ENCODE assay signal across 9 mouse cellular contexts in genomic region chr2:33781655-33782400, GRCm38 (mm10).
DNase-seq lines count a peak whose midpoint lies in the region; ATAC-seq and TF ChIP-seq lines count a peak whose summit lies in the region.
"Had no signal": no experiment of that assay in that cellular context is flagged by ENCODE, and none has a peak within 500 bp of the region (broad histone marks: within the 10 kb centered on the region; RNA-seq: fewer than 3 reads in every experiment).

No protein-coding gene starts in this region.

- TF ChIP-seq POLR2A in limb, embryonic 14.5 days (IDR thresholded peaks at IDR 0.05; ENCODE audit: borderline replicate concordance, extremely low read depth, insufficient read depth, insufficient read length): no peak

- peaks cover 17% of the 10 kb centered on the region for H3K4me1 ChIP-seq in embryonic facial prominence, embryonic 15.5 days
- peaks cover 18% of the 10 kb centered on the region; the same call in 1 of the 2 replicates for H3K4me1 ChIP-seq in limb, embryonic 14.5 days (ENCODE audit: control insufficient read depth, insufficient read depth, low read length)
- peaks cover 44% of the 10 kb centered on the region for H3K4me1 ChIP-seq in neural tube, embryonic 13.5 days (replicated peaks)

- H3K9me3 ChIP-seq in embryonic facial prominence, embryonic 15.5 days (replicated peaks): peaks cover 20% of the 10 kb centered on the region
- peaks cover 20% of the 10 kb centered on the region for H3K9me3 ChIP-seq in limb, embryonic 14.5 days (ENCODE audit: control insufficient read depth, low read length)
- H3K9me3 ChIP-seq in neural tube, embryonic 13.5 days: peaks cover 5% of the 10 kb centered on the region; the same call in 1 of the 2 replicates

- H3K27me3 ChIP-seq in embryonic facial prominence, embryonic 15.5 days: no peaks in the 10 kb centered on the region
- H3K27me3 ChIP-seq in limb, embryonic 14.5 days (ENCODE audit: control insufficient read depth, insufficient read depth, low read length): no peaks in the 10 kb centered on the region
- H3K27me3 ChIP-seq in neural tube, embryonic 13.5 days: no peaks in the 10 kb centered on the region

- H3K4me3 ChIP-seq in embryonic facial prominence, embryonic 15.5 days (replicated peaks): no peak overlapping the region
- no peak overlapping the region for H3K4me3 ChIP-seq in limb, embryonic 14.5 days (replicated peaks; ENCODE audit: low read length)
- H3K4me3 ChIP-seq in neural tube, embryonic 13.5 days: no peak overlapping the region

- peak; percentile 88 for DNase-seq in embryo, embryonic 10.5 days (ENCODE audit: low spot score)
- peak; percentile 56 for DNase-seq in limb, embryonic 14.5 days (ENCODE audit: low spot score)
- DNase-seq in spleen, adult 12 weeks (ENCODE audit: low spot score): no peak
- no peak for DNase-seq in gastrocnemius, postnatal 14 days
- no peak for DNase-seq in left cerebral cortex, adult 18-20 months (ENCODE audit: low spot score in 2 of 2)
- DNase-seq: layer of hippocampus, postnatal 36 days; thymus, postnatal 36 days had no signal

- peaks cover 30% of the 10 kb centered on the region for H3K36me3 ChIP-seq in embryonic facial prominence, embryonic 15.5 days
- H3K36me3 ChIP-seq in limb, embryonic 14.5 days (ENCODE audit: control insufficient read depth, insufficient read depth, low read length): peaks cover 26% of the 10 kb centered on the region
- H3K36me3 ChIP-seq in neural tube, embryonic 13.5 days: peaks cover 31% of the 10 kb centered on the region

- no peak overlapping the region for H3K4me2 ChIP-seq in embryonic facial prominence, embryonic 15.5 days (replicated peaks)
- H3K4me2 ChIP-seq in limb, embryonic 14.5 days (replicated peaks; ENCODE audit: low read depth, low read length, severe bottlenecking): no peak overlapping the region
- H3K4me2 ChIP-seq in neural tube, embryonic 13.5 days: 0 out of 2 replicates have a peak overlapping the region, but pooled peaks have one; percentile 2

- 0 out of 2 replicates have a peak overlapping the region, but pooled peaks have one; percentile 28 for H3K27ac ChIP-seq in embryonic facial prominence, embryonic 15.5 days (replicated peaks)
- no peak overlapping the region for H3K27ac ChIP-seq in limb, embryonic 14.5 days (replicated peaks; ENCODE audit: low read depth, low read length)
- peak overlapping the region; percentile 46 for H3K27ac ChIP-seq in neural tube, embryonic 13.5 days (replicated peaks)

- ATAC-seq in embryonic facial prominence, embryonic 15.5 days (ENCODE audit: insufficient number of reproducible peaks, low FRiP score, low TSS enrichment, low read depth): no peak
- 0 out of 2 replicates have a peak, but pooled peaks have one; percentile 28 for ATAC-seq in limb, embryonic 14.5 days (ENCODE audit: low FRiP score, low read depth)
- no peak for ATAC-seq in neural tube, embryonic 13.5 days (ENCODE audit: low read depth)

- 47% methylated on average over 11 of the region's 11 CpGs for WGBS in embryonic facial prominence, embryonic 15.5 days
- 41% methylated on average over 11 of the region's 11 CpGs for WGBS in limb, embryonic 14.5 days
- WGBS in neural tube, embryonic 13.5 days: 24% methylated on average over 11 of the region's 11 CpGs

- intact Hi-C loops in gastrocnemius, postnatal 14 days (cut with DNase I; ENCODE audit: low total_unique reads): no loop called here

- H3K9ac ChIP-seq in embryonic facial prominence, embryonic 15.5 days: no peak overlapping the region
- no peak overlapping the region for H3K9ac ChIP-seq in limb, embryonic 14.5 days (ENCODE audit: low read depth, low read length, severe bottlenecking)
- no peak overlapping the region for H3K9ac ChIP-seq in neural tube, embryonic 13.5 days

Comparison
In these comparisons a context has a peak if more than half of its experiments do, and no peak if none do; other contexts are left out.
1. DNase-seq: peak in embryo, embryonic 10.5 days (single experiment) and limb, embryonic 14.5 days (single experiment); none in spleen, adult 12 weeks (single experiment), gastrocnemius, postnatal 14 days (single experiment) and left cerebral cortex, adult 18-20 months (0 of 2).